Mouse (Mus musculus) frontal cortex, adult (tissue): ENCODE data around the gene Mccc1.

Experiments used
- ATAC-seq: cut with Nextera tagmentation; 2 replicates; pipeline ENCODE4 v1.9.2; 2017; ENCODE audit warnings: mild to moderate bottlenecking, moderate library complexity, mixed read lengths; ENCODE audit not compliant: low TSS enrichment

The Mccc1 gene

GRCm38 (mm10) chr3:36000275-36001239 lies at the start of gene Mccc1:
Mccc1 (minus strand) TSS chr3:36000678.
- ATAC-seq = peak; percentile 98

GRCm38 (mm10) chr3:36049106-36049505 lies 48.6 kb upstream of the Mccc1 start:
- ATAC-seq = no peak

- ATAC-seq = no peak
Observed at GRCm38 (mm10) chr3:36045086-36045485, 44.6 kb upstream of the Mccc1 start.

DNA sequence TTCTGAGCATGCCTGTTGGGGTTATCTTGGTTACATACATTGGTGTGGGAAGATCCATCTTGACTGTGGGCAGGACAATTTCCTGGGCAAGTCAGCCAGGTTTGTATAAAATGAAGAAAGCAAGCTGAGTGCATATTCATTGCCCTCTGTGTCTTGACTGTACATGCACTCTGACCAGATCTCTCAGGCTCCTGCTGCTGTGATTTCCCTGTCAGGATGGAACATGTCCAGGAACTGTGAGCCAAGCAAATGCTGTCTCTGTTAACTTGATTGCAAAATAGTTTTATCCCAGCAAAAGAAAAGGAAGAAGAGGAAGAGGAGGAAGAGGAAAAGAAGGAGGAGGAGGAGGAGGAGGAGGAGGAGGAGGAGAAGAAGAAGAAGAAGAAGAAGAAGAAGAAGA lies 44.0 kb upstream of the Mccc1 start:
- no peak for ATAC-seq

- ATAC-seq = no peak
Observed at GRCm38 (mm10) chr3:36031740-36032510, 31.4 kb upstream of the Mccc1 start.

DNA sequence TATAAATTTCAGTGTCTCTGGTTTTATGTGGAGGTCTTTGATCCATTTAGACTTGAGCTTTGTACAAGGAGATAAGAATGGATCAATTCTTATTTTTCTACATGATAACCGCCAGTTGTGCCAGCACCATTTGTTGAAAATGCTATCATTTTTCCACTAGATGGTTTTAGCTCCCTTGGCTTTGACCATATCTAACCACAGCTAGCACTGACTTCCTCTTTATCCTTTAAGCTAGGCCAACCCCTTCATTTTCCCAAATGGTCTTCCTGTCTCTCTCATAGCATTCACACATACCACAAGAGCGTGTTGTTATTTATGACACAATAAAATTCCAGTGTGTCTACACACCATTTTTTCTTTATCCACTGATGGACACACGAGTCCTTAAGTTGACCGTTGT lies 29.5 kb upstream of the Mccc1 start:
- no peak for ATAC-seq

DNA sequence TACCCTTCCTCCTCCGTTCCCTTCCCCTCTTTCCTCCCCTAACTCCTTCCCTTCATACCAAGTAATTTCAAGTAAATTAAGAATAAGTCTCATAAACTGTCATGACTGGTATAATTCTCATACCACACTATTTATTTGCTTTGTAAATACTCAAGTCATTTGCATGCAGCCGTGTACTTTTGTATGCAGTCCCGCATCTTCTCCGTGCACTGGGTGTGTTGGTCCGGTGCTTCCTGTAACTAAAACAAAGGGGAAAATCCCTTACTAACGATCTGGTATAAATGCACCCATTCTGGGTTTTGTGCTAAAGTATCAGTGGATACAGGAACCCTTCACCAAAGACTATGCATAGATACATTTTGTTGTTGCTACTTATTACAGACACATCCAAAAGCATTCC lies 25.3 kb upstream of the Mccc1 start:
- no peak for ATAC-seq

- no peak for ATAC-seq
Observed at GRCm38 (mm10) chr3:36011239-36011638, 10.8 kb upstream of the Mccc1 start.

GRCm38 (mm10) chr3:36008411-36009154 lies 8.1 kb upstream of the Mccc1 start:
- no peak for ATAC-seq

DNA sequence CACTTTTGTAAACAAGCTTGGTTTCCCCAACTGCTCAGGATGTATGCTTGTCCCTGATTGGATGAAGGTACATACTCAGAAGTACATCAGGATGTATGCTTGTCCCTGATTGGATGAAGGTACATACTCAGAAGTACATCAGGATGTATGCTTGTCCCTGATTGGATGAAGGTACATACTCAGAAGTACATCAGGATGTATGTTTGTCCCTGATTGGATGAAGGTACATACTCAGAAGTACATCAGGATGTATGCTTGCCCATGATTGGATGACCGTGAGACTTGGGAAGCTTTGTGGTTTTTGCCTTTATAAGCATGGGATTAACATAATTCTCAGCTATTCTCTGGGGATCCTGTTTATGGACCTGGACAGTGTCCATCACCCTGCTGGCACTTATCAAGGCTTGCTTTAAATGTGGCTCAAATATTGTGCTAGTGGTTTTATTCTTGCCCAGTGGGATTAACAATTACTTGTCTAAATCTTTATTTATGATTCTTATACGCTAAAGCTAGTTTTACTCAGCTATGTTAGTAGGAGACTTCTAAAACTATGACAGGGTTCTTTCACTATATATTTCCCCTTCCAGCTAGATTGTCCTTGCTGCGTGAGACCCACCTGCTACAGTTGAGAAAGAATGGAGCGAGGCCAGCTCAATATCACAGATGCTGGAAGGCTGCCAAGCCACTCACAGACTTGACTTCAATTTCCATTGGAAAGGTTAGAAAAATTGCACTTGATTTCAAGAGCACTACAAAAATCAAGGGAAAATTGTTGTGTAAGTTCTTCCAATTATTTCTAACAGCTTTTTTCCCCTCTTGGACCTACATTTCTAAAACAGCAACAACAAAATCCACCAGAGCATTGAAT lies 3.8 kb upstream of the Mccc1 start:
- peak; percentile 33 for ATAC-seq

DNA sequence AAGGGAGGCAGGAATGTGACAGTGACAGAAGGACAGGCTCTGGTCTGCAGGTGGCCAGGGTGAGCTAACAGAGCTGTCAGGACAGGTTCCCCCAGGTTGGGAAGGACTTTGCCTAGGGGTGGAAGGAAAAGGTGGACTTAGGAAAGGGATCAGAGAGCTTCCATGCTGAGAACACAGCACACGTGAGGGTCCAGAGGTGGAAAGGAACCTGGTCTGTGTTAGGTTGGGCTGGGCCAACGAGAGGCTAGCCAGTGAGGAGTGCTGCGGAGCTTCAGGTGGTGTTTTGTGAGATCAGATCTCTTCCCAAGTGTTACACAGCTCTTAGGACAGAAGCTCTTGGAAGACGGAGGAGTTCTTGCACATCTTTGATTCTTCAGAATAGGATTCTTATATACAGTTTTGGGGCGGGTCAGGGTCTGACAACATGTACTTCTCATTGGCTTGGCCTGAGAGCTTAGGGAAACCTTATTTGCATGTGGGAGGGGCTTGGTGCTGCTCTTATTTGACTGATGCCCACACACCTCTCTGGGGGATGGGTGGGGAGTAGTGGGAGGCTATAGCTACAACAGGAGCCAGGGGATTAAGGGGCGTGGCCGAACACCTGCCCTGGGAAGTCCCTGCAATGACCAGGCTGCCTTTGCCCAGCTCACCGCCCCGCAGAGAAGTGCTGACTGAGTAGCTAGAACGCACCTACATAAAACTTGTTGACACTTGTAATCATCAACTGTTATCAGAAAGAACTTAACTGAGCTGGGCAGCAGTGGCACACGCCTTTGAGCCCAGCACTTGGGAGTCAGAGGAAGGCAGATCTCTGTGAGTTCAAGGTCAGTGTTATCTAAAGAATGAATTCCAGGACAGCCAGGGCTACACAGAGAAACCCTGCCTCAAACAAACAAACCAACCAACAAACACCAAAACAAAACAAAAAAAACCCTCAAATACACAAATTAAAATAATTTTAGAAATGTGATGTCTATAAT lies 5.6 kb downstream of the Mccc1 start:
- no peak for ATAC-seq

- ATAC-seq = no peak
Observed at GRCm38 (mm10) chr3:35990715-35991114, 9.8 kb downstream of the Mccc1 start.

DNA sequence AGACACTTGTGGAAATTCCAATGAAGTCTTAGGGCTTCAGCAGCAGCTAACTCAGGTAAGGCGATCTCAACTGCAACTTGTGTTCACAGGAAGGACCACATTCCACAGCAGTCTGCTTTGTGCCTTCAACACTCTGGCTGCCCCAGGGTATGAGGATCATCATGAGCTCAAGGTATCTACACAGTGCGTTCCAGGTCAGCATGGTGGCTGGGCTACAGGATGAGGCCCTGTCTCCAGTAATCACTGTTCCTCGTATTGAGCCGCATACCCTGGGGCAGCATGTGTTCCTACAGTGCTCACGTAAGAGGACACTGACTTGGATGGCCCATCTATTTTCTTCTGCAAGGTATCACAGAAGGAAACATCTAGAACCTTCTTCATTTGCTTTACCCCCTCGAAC lies 12.4 kb downstream of the Mccc1 start:
- ATAC-seq = no peak

DNA sequence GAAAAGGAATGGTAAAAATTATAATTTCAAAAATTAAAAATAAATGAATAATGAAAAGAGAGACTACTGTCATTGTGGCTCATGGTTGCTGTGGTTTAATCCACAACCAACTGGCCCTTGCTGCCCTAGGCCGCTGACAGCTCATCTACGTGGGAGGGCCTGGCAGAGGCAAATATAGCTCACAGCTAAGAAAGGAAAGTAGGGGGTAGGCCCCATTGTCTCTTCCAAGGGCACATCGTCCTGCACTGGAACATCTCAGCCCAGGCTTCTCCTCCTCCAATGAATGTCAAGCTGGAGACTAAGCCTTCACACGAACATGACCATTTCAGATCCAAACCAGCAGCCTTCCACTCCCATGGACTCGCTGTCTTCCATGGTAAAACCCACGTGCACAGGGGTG lies 14.2 kb downstream of the Mccc1 start:
- ATAC-seq = no peak

GRCm38 (mm10) chr3:35973551-35973950 lies 26.9 kb downstream of the Mccc1 start:
- peak; percentile 75 for ATAC-seq

- ATAC-seq = no peak
Observed at GRCm38 (mm10) chr3:35972985-35973384, 27.5 kb downstream of the Mccc1 start.

GRCm38 (mm10) chr3:35971149-35971548 lies 29.3 kb downstream of the Mccc1 start:
- peak; percentile 62 for ATAC-seq

DNA sequence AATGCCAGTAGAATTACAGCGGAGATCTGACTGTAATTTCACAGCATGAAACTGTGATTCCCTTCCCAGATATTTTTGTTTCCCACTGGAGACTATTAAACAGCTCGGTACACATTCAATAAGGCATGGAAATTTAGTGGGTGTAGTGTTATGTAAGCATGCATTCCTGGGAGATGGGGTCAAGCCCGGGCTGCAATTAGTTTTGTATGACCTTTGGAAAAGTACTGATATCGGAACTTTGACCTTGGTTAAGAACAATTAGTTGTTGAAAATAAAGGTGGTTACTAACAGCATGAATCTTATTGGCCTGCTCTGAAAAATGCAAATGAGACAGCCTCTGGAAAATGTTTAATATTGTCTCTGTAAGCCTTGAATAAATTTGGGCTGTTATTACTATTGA lies 30.0 kb downstream of the Mccc1 start:
- ATAC-seq = no peak

DNA sequence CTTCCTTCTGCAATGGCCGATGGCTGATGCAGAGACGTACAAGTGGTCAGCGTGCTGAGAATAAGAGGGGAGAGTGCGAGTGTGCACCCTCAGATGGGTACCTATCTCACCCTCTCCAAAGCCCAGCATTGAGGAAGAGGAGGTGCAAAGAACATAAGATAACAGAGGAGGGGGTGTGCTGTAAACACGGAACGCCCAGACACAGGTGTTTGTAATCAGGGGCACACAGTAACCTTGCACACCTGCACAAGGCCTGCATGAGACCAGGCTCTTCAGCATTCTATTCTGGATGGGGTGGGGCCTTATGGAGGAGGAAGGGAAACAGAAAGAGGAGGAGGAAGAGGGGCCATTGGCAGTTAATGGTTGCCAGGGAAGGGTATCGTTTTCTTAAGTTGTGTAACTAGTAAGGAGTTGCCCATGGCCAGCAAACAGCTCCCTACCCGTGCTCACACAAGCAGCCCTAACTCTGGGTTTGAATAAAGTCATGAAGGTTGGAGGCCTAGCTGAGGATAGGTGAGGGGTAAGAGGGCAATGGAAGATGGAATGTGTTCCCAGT lies 33.0 kb downstream of the Mccc1 start:
- ATAC-seq = no peak

DNA sequence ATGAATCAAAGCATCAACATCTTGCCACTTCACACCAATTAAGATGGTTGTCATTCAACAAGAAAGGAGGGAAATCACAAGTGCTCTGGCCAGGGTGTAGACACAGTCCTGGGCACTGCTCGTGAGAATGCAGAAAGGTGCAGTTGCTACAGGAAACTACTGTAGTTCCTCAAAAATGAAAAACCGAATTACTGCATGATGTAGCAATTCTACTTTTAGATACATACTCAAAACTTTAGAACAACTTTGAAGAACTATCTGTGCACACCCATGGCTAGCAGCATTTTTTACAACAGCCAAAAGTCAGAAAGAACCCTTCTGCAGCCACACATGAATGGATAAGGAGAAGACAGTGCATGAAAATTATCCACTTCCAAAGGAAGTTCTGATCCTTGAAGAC lies 34.0 kb downstream of the Mccc1 start:
- no peak for ATAC-seq
